Mouse (Mus musculus) cerebellum, adult 11-12 months (tissue): ENCODE results near the gene Taf10.

Experiments used
- DNase-seq: peaks from one replicate; pipeline ENCODE4 v3.0.0; 2022

Taf10 gene

DNA sequence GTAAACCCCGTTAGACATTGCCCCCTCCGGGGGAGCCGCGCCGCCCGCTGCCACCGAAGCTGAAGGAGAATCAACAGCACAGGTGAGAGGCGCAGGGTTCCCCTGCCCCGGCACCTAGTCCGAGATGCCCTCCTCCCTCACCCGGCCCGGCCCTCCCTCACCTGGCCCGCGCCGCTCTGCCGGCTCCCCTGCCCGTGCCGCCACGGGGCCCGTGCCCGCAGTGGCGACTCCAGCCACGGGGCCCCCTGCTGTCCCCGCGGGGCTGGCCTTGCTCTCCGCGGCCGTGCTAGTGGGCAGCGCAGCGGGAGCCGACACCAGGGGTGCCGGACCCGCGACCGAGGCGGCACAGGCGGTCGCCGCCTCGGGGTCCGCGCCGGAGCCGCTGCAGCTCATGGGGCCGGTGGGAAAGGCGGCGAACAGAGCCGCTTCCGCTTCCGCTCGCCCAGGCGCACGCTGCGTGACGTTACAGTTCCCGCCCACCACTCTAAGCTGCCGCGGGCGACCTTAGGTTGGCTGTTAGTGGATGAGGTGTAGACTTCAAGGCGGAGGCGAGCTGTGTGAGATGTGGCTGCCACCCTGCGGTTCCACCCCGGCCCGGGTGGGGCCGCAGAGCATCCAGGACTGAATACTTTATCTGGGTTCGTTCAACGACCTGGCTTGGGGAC lies at the start of gene Taf10:
Taf10 (minus strand) TSS at position 436 of the 665 bp plus-strand sequence.
- DNase-seq: peak; percentile 86

DNA sequence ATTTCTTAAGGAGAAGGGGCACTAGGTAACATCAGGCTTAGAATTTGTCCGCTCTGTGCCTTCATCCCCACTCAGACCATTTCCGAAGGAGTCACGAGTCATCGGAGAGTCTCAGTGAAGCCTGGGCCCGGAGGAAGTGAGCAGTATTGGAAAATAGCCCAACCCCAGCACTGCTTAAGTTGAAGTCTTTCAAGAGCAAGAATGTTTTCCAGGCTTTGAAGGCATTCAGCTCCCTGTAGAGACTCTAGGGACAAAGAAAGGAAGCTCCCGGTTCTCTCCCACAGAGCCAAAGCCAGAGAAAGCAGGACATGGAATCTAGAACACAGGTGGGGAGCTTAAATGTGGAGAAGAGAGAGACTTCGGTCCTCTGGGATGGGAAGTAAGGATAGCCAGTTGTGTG lies 49.5 kb upstream of the Taf10 start:
- no peak for DNase-seq

DNA sequence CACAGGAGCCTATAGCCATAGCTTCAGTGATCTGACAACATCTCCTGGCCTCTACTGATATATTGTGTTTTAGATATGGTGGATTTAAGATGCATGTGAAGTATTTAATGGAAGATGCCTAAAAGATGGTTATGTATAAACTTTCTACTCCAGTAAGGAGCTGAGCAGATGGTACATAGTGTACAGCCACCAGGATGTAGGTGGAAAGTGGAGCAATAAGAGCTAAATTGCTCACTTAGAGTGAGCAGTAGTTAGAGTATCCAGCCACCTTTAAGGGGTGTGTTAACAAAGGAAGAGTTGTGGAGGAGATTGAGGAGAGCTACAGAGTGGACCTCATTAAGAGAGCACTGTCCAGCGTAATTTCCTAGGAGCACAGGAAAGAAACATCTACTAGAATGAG lies 47.0 kb upstream of the Taf10 start:
- no peak for DNase-seq

DNA sequence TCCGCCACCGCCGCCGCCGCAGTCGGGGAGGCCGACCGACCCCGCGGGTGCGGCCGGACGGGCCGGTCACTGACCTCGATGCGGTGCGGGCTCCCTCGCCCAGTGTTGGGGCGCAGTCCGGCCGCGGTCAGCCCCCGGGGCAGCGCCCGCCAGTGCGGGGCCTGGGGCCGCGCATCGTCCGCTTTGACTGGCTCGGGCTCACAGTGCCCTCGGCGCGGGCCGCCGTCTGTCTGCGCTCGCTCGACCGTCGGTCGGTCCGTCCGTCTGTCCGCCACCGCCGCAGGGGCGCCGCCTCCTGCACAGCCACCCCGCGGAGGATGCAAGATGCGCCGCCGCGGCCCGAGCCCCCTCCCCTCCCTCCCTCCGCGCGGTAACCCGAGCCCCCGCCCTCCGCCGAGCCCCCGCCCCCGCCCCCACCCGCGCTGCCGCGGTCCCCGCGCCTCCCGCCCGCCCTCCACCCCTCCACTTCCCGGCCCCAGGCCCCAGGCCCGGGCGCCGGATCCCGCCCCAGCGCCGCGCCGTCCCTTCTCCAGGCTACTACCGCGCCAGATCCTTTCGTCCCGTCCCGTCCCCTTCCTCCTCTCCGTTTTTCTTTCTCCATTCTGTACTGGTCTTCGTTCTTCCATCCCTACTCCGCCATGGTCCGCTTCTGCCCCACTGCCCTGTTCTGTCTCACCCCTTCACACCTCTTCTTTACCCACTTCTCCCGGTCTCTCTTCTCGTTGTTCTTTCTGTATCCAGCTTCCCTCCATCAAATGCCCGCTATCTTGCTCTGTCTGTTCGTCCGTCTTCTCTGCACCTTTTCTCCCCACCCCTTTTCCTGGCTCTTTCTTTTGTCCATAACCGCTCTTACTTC lies 43.4 kb upstream of the Taf10 start, which contains the start of gene Dchs1:
Dchs1 (minus strand) TSS at position 370 of the 856 bp plus-strand sequence.
- DNase-seq: no peak

DNA sequence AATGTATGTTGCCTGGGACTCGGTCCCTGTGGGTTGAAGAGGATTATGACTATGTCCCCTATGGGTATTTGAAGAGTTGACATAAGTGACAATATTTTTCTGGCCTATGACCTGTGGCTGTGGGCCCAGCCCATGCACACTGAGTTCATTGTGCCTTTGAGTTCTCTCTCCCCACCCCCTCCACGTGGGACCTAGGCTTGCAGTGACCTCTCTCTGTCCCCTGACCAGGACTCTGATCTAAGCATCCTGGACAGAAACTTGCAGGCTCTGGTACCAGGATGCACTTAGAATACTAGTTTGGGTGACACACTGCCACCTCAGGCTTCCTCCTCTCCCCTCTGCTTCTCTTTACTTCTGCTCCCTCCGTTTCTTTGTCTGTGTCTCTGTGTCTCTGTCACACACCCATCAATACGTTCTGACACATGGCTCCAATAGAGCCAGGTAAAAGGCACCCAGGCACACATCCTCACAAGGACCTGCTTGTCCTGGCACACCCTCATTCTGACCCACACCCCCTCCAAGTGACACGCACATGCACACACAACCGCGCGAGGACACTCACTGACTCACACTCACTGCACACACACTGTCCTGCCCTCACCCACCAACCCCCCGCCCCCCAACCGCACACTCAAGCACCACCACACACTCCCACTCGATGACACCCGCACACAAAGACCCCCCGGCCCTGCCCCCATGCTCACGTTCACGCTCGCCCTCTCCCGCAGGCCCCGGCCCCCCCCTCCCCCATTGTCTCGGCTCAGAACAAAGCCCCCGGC lies 42.5 kb upstream of the Taf10 start:
- no peak for DNase-seq

DNA sequence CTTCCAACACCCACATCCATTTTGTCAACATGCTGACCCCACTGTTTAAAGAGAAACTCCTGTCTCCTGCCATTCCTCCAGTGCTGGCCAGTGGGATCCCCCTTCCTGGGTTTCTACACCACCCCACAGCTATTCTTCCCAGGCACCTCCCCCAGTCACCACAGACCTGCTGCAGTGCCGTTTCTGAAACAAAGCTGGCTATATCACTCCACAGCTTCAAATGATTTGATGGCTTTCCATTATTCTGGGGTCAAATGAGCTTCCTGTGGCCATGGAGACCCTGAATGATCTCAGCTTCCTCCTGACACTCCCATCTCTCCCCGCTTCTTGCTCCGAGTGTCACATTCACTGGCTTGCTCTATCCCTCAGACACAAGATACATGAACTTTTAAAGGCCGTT lies 40.4 kb upstream of the Taf10 start:
- DNase-seq: no peak

DNA sequence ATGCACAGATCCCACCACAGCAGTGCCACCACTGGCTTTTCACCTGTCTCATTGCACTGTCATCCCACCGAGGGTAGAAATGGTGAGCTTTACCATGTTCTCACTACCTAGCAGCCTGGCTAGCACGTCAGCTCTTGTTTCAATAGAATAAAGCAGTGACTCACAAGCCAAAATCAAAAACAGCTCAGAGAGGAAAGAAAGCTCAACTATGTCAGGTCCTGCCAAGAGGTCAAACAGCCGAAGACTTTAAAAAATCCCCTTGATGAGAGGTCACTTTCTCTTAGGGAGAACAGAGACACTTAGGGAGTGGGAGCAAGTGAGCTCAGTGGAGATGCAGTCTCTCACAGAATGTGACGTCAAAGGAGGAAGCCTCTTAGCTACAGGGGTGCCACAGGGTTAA lies 39.7 kb upstream of the Taf10 start:
- no peak for DNase-seq

DNA sequence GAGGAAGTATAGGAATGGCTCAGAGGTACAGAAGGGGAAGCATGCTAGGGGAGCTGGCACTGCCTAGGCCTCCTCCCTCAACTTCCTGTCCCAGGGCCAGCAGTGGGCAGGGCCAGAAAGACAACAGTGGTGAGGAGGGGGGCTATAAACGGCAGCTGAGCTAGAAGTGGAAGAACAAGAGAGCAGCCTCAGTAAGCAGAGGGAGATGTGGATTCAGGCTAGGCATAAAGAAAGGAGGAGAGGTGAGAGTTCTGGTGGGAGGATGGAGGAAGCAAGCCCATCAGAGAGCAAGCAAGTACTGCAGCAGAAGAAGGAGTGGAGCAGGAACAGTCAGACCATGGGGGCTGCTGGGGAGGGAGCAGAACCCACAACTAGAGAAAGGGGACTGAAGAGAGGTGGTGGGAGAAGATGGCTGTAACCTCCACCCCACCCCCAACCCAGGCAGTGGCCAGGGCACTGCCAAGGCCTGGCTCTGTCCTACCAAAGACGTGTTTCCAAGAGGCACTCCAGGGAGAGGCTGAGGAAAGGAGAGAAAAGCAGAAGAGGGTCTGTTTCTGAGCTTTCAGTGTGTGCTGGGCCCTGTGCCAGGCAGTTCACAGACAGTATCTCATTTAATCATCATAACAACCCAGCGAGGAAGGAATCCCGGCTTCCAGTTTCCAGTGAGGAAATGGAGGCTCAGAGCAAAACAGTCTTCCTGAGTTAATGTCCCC lies 34.5 kb upstream of the Taf10 start:
- no peak for DNase-seq

DNA sequence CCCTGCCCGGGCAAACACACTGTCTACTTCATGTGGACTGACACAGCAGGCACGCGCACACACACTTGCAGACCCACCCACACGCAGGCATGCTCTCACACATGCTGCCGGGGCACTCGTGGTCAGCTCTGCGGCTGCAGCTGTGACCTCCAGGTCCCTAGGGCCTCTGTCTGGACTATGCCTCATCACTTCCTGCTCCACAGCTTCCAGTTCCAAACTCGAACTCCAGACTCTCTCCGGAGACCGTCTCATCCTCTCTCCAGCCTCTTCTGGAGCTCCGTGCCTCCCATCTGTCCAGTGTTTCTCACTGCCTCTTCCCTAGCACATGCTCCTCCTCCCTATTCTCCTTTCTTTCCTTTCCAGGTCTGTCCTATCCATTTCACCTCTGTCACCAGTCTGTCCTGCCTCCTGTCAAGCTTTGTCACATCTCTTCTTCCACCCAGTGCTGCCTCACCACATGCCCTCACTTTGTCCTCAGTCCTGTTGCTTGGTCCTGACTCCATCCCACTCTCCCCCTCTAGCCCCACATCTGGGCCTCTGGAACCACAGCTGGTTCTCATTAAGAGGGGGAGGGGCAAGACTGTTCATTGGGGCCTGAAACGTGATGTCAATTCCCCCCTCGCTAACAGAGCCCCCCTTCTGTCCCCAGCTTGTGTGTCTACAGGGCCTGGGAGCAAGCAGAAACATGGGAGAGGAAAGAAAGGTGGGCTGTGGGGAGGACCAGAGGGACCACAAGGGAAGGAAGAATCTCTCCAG lies 33.8 kb upstream of the Taf10 start:
- DNase-seq: no peak

DNA sequence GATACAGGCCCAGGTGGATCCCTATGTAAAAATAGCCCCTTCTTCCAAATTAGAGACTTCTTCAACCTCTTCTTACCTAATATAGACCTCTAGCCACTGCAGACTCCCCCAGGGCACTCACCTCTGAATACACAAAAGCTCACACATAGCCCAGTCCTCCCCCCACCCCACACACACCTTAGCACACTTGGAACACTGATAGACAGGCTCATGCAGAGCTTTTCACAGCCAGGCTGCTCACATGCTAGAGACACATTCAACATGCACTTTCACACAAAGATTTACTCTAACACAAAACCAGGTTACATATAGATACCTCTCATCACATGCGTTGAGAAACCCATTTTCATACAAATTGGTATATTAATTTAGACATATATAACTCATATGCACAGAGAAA lies 33.2 kb upstream of the Taf10 start:
- no peak for DNase-seq

DNA sequence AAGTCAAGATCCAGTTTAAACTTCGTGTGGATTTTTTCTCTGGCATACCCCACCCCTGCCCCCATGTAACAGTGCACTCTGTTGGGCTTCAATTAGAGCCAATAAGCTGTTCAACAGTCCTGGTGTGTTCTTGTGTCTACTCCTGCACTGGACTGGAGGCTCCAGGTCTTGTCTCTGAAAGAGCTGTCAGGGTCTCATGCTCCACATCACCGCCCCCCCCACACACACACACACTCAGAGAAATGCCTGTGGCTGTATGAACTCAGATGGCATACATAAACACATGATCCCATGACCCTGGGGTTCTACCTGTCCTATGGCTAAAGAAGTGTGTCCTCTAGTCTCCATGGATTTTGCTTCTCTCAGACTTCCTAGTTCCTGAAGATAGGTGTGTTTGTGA lies 31.9 kb upstream of the Taf10 start:
- DNase-seq: no peak

DNA sequence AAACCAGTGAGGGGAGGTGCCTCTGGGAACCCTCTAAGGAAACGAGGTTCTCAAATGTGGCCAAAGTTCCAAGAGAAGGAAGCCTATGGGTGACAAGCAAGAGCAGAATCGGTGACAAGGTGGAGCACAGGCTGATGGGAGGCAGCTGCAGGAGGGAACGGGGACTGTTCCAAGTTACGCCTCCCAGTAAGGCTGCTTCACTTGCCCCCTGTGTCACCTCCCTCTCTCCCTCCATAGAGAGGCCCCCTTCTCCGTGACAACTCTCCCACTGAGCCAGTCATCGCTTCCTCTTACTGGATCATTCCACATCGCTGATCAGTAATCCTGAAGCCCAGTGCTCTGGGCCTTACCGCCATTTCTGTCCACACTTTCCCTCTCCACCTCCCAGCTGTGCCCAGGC lies 30.5 kb upstream of the Taf10 start:
- DNase-seq: no peak

DNA sequence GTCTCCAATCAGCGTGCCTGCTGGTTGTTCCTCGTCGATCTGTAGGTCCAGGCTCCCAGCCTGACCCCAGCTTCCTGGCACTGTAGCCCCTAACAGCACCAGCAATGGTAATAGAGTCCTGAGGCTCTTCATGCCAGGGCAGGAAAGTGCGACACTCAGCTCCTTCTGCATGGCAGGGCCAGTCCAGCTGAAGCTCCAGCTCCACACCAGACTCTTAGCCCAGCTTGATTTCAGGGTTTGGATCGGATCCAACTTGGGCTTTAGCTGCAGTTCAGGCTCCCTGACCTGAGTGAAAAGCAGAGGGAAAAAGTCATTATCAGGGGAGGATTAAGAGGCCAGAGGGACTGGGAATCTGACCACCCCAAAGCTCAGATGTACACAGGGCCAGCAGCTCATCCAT lies 28.9 kb upstream of the Taf10 start:
- no peak for DNase-seq

DNA sequence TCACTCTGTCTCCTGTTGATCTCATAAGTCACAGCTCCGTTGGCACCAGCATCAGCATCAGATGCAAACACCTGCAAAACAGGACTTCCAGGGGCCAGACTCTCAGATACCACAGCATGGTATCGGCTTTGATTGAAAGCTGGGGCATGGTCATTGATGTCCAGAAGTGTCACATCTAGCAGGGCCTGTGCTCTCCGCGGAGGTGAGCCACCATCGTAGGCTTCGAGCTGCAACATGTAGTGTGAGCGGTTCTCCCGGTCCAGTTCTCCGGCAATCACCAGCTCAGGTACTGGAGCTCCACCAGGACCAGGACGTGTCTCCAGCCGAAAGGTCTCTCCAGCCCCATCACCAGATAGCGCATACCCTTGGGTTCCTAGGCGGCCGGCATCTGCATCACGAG lies 28.2 kb upstream of the Taf10 start:
- no peak for DNase-seq

DNA sequence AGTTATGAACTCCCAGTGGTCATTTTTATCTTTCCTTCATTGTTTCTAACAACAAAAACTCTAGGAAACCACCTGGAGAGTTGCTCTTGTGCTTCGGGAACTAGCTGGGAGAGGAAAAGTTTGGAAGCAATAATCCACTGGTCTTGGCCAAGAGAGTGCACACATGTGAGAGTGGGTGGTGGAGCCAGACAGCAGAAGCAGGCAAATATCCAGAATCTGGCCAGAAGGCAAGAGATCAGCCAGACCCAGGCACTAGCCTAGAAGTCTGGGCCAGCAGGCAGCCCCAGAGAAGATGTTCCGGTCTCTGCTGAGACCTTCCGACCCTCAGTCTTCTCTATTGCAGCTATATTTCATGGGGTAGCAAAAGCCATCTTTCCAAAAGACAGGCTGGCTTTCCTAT lies 25.8 kb upstream of the Taf10 start:
- no peak for DNase-seq

DNA sequence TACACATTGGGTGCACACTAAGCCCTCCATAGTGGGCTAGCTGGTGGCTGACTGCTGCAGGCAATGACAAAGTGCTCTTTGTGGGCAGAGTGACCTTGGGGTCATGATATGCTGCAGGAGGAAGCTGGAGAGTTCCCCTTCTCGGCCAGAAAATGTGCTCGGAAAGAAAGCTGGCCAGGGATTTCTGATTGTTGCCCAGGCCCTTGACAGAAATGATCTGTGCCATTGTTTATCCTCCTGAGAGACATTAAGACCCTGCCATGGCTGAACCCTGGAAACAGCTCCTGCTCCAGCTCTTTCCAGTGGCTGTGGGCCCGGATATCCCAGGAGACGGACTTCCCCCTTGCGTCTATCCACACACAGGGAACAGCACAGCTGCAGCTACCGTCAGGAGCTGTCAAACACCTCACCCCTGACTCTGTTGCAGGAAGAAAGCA lies 23.6 kb upstream of the Taf10 start:
- DNase-seq: no peak

DNA sequence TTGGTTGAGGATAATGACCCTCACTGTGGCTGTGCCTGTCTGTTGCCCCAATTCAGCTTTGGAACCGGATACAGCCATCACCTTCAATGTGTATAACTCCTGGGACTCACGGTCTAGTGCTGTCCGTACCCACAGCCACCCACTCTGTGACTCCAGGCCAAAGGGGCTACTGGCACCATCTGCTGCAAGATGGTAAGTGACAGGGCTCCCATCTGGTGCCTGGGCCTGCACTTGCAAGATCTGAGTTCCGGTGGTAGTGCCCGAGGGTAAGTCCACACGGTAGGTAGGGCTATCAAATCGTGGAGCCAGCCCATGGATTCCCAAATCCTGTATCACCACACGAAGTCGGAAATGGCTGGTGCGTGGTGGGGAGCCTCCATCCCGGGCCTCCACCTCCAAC lies 20.2 kb upstream of the Taf10 start:
- no peak for DNase-seq

DNA sequence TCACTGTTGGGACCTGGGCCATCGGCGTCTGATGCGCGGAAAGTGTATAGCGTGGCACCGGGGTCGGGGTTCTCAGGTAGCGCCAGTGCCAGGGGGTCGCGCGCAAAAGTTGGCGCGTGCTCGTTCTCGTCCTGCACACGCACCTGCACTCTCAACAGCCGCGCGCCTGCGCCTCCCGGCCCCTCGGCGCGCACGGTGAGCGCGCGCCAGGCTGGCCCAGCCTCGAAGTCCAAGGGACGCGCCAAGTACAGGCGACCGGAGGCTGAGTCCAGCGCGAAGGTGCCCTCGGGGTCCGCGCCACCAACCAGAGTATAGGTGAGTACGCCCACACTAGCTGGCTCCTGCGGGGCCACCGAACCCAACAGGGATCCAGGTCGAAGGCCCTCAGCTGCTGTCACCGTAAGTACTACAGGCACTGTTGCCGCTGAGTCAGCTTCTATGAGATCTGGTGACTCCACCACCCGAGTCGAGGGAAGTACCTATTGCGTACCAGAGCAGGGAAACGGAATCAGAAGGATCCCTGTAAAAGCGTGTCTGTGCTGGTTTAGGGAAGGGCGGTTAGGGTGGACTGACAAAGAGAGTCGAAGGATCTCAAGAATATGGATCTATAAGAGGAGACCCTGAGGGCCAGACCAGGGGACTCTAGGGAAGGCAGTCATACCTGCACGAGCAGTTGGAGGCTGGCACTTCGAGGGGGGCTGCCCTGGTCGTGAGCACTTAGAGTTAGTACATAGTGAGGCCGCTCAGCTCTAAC lies 18.5 kb upstream of the Taf10 start:
- DNase-seq: no peak

DNA sequence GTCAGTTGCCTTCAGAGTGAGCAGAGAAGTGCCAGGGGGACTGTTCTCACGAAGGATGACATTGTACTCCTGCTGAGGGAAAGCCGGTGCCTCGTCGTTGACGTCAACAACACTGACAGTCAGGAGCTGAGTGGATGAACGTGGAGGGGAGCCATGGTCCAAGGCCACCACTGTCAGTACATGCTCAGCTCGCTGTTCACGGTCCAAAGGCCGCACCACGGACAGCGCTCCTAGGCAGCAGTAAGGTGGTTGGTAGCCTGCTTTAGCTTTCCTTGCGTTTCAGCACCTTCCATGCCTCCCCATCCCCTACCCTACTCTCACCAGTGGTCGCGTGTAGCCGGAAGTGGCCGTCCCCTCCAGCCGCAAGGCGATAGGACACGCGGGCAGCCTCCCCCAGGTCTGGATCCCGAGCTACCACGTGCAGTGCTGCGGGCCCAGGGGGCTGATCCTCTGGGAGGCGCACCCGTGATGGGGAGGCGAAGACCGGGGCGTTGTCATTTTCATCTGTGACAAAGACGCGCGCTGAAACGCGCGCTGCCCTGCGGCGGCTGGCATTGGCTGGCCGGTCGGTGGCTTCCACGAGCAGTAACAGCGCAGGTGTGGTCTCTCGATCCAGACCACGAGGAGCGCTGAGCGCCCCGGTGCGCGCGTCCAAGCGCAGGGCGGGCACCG lies 17.8 kb upstream of the Taf10 start:
- no peak for DNase-seq

DNA sequence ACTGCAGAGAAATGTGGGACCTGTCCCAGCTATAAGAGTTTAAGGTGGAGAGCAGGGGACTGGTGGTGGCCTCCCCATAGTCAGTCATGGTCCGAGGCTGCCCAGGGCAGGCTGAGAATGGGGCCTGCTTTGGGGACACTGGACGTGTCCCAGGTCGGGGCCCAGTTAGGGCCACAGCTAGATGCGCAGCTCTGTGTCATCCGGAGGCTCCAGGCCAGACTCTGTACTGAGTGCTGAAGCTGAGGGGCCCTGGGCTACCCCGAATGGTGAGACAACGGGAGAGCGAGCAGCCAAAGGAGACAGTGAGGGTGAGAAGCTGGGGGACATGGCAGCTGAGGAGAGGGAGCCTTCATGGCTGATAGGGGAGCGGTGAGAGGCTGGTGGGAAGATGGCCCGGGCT lies 9.1 kb upstream of the Taf10 start:
- peak; percentile 54 for DNase-seq

DNA sequence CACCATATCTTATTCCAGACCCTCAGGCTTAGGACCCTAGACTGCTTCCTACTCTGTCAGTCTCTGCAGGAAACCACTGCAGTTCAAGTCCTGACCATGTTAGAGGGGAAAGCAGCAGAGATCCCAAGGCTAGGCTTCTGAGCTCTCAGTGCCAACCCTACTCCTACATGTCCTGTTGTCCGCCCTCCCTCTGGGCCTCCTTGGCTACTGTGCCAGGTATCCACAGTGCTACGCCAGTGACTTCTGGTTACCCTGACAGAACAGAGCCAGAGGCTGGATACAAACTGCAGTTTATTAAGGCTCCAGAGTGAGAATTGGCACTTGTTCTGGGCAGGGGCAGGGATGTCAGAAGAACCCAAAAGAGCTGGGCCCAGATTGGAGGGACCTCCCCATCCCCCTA lies 8.6 kb upstream of the Taf10 start:
- DNase-seq: peak; percentile 79
